Mouse (Mus musculus) hindbrain, embryonic 11.5 days (tissue): ENCODE data around the gene AU018091. TPM values are rescaled to one million over a fixed set of nuclear protein-coding genes. Genes with fewer than 3 reads are reported as not detected.
"Not testable (repeated sequence)": the region's sequence is repeated elsewhere in the genome, so short reads cannot be mapped to it uniquely, and the experiment has no call there.

Experiments used
- ATAC-seq: fragments of 200-750 bp; cut with Nextera tagmentation; 2 replicates; pipeline ENCODE4 v1.8.0; 2017; ENCODE audit warnings: mild to moderate bottlenecking, moderate TSS enrichment, moderate library complexity; ENCODE audit not compliant: low FRiP score
- DNase-seq: peaks from one replicate; pipeline ENCODE4 v3.0.0-alpha.2; 2015; ENCODE audit warnings: low spot score
- H3K27ac ChIP-seq: fragments of 300-500 bp; sonication (generic); 2 replicates; pipeline ENCODE4 v1.5.1; 2014; ENCODE audit warnings: mild to moderate bottlenecking, low read depth, low read length
- H3K27me3 ChIP-seq: fragments of 300-500 bp; sonication (generic); 2 replicates; pipeline ENCODE4 v1.6.1; 2014; ENCODE audit warnings: mild to moderate bottlenecking, low read length, moderate library complexity, mixed read lengths; ENCODE audit not compliant: control insufficient read depth, insufficient read depth
- H3K36me3 ChIP-seq: fragments of 300-500 bp; sonication (generic); 2 replicates; pipeline ENCODE4 v1.6.1; 2014; ENCODE audit warnings: mild to moderate bottlenecking, low read length, moderate library complexity, mixed read lengths; ENCODE audit not compliant: control insufficient read depth, insufficient read depth
- H3K4me1 ChIP-seq: fragments of 300-500 bp; sonication (generic); replicated peaks from 2 replicates; pipeline ENCODE4 v1.6.1; 2014; ENCODE audit warnings: low read length, mixed read lengths; ENCODE audit not compliant: control insufficient read depth, insufficient read depth
- H3K4me2 ChIP-seq: fragments of 300-500 bp; sonication (generic); replicated peaks from 2 replicates; pipeline ENCODE4 v1.6.1; 2014; ENCODE audit warnings: mild to moderate bottlenecking, low read depth, low read length
- H3K4me3 ChIP-seq: fragments of 300-500 bp; sonication (generic); 2 replicates; pipeline ENCODE4 v1.5.1; 2014; ENCODE audit warnings: low read depth, low read length
- H3K9ac ChIP-seq: fragments of 300-500 bp; sonication (generic); 2 replicates; pipeline ENCODE4 v1.6.1; 2014; ENCODE audit warnings: low read depth, low read length
- H3K9me3 ChIP-seq: fragments of 300-500 bp; sonication (generic); 2 replicates; pipeline ENCODE4 v1.6.1; 2016; ENCODE audit warnings: low read length; ENCODE audit not compliant: control insufficient read depth
- WGBS: fragments of 180-500 bp; shearing (Covaris S2); extraction: QIAGEN DNeasy Blood & Tissue Kit; methylation state at CpG from one replicate; pipeline ENCODE4 v1.1.7; 2014; 5-methylcytosine and 5-hydroxymethylcytosine counted together
- polyA plus RNA-seq: library from polyadenylated mRNA; unstranded; fragments of >200 nt; fragmentation: Nextera tagmentation; extraction: Ambion mirVana; gene quantifications from 2 replicates; pipeline ENCODE4 v1.2.1, GENCODE M21; 2014

Gene AU018091
- polyA plus RNA-seq, 1 experiment from 2014 or later: 0.12 TPM

DNA sequence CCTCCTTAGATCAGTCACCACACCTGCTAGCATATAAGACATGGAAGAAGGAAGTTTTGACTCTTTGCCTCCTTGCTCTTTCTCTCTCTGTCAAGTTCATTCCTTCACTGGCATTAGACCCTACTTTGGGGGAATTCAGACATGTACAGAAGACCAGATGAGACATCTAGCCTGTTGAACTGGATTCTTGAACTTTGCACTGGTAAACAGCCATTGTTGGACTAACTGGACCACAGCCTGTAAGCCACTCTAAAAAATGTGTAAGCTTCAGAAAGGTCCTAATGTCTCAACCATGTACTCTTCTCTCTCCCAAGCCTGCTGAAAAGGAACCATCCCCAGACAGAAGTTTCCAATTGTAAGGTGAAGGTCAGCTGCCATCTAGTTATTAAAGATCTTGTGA lies 22.9 kb downstream of the AU018091 start:
- no peaks in the 10 kb centered on the region for H3K9me3 ChIP-seq
- no peak for DNase-seq
- H3K9ac ChIP-seq: no peak overlapping the region
- H3K27ac ChIP-seq: no peak overlapping the region
- H3K4me3 ChIP-seq: no peak overlapping the region
- H3K4me1 ChIP-seq: no peaks in the 10 kb centered on the region
- no peaks in the 10 kb centered on the region for H3K36me3 ChIP-seq
- no peak for ATAC-seq
- H3K27me3 ChIP-seq: no peaks in the 10 kb centered on the region
- H3K4me2 ChIP-seq: no peak overlapping the region

DNA sequence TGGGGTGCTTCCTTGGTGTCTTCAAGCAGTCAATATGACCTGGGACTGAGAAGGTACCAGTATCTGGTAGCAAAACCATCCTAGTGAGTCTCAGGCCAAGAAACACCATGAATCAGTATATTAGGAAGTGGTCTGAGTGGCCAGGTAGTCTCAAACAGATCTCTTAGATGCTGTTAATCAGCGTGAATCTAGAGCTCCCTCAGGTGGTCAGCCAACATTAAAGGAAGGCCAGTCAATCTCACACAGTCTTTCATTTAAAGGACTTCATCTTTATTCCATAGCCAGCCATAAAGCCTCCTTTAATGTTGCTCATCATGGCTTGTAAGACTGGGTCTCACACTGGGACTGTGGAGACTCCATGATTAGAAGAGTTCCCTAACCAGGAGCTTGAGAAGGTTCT lies 25.7 kb downstream of the AU018091 start:
- Histone ChIP-seq H3K27me3 (no peaks in the 10 kb centered on the region), H3K9ac (no peak overlapping the region), H3K4me3 (no peak overlapping the region), H3K4me1 (no peaks in the 10 kb centered on the region), H3K36me3 (no peaks in the 10 kb centered on the region), H3K4me2 (no peak overlapping the region), H3K9me3 (no peaks in the 10 kb centered on the region), H3K27ac (no peak overlapping the region)
- DNase-seq (no peak), ATAC-seq (no peak)
- WGBS: 20% methylated on average over 1 of the region's 1 CpGs

DNA sequence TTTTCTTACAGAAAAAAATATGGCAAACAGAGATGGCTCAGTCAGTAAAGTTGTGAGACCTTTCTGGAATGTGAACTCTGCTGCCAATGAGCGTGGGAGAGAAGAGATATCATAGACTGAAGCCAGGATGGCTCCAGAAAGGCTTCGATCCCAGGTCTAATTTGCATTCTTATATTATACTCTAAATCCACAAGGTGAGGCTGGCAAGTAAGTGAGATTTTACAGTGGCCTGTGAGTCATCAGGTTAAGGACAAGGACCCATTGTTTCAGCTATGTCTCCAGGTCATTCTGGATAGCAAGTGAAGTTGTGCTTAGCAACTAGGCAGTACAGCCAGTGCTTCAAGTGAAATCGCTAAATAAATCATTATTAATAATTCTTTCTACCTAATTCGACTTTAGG lies 33.4 kb downstream of the AU018091 start:
- Histone ChIP-seq H3K9ac (no peak overlapping the region), H3K36me3 (no peaks in the 10 kb centered on the region), H3K4me2 (no peak overlapping the region), H3K27me3 (no peaks in the 10 kb centered on the region), H3K4me3 (no peak overlapping the region), H3K27ac (no peak overlapping the region), H3K9me3 (no peaks in the 10 kb centered on the region), H3K4me1 (no peaks in the 10 kb centered on the region)
- ATAC-seq (no peak), DNase-seq (no peak)
- 80% methylated on average over 4 of the region's 4 CpGs for WGBS

DNA sequence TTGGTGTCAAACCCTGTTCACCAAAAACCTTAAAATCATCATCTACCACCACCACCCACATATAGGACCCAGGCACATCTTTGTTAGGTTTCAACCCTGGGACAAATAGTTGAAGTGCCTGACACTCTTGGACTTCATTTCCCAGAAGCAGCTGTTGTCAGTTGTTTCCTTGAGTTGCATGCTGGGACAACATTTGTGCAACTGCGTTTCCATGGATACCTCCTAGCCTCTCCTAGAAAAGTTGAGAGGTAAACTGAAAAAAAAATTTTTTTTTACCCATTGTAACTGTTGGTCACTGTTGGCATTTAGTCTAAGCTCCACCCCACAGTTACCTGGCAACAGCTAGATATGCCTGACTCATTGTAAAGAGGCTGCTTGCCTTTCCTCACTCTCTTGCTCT lies 34.3 kb downstream of the AU018091 start:
- H3K9ac ChIP-seq: no peak overlapping the region
- H3K27ac ChIP-seq: no peak overlapping the region
- ATAC-seq (no peak), DNase-seq (no peak)
- no peaks in the 10 kb centered on the region for H3K36me3 ChIP-seq
- H3K4me2 ChIP-seq: no peak overlapping the region
- 70% methylated on average over 1 of the region's 1 CpGs for WGBS
- H3K4me1 ChIP-seq: no peaks in the 10 kb centered on the region
- no peaks in the 10 kb centered on the region for H3K9me3 ChIP-seq
- H3K27me3 ChIP-seq: no peaks in the 10 kb centered on the region
- H3K4me3 ChIP-seq: no peak overlapping the region

DNA sequence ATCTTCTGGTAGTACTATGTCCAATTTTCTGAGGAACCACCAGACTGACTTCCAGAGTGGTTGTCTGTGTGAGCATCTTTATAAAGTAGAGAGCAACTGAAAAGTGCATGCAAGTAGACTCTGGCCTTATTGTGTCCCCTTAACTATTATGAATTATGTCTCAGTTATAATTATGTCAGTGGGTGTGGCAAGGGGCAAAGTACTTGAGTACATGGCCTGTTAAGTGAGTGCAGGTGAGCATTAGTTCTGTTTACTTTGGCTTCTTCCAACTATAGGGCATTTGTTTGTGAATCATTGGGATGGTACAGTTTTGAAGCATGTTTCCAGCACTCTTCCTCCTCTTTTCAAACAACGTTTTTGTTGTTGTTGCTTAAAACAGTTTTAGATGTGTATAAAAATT lies 38.7 kb downstream of the AU018091 start:
- Histone ChIP-seq H3K4me3 (no peak overlapping the region), H3K4me2 (no peak overlapping the region), H3K27me3 (no peaks in the 10 kb centered on the region), H3K4me1 (no peaks in the 10 kb centered on the region), H3K27ac (no peak overlapping the region), H3K9me3 (no peaks in the 10 kb centered on the region), H3K9ac (no peak overlapping the region), H3K36me3 (no peaks in the 10 kb centered on the region)
- no peak for ATAC-seq
- WGBS: 54% methylated on average over 1 of the region's 1 CpGs
- DNase-seq: no peak

DNA sequence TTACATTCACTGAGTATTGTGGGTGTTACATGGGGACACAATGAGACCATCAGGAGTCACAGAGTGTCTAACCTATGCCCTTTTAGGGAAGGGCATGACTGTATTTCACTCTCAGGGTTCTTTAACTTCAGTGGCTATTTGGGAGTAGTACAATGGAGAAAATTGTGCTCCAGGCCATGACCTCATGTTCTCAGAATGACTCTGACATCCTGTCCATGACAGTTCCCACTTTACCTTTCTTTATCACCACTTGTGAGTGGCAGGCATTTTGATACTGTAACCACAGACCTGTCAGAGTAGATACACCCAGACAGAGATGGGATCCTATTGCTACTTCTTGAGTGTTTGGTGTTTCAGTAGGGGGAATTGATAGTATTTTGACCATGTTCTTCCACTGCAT lies 40.4 kb downstream of the AU018091 start:
- not testable (repeated sequence) for DNase-seq, ATAC-seq, H3K9ac ChIP-seq

DNA sequence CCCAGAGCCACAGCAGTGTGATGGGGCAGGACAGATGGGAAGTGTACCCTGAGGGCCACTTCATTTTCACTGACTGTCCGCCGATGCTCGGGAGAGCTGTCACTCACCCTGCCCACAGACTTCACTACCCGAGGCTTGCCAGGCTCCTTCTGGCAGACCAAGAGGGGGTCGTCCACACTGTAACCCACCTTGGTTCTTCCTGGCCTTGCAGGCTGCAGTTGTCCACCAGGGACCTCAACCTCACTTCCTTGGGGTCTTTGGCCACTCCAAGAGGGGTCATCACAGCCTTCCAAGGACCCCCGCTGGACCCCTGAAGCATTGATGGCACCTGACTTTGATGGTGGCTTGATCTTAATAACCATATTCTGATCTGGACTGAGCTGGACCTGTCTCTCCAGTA lies 57.8 kb downstream of the AU018091 start:
- not testable (repeated sequence) for H3K9me3 ChIP-seq, H3K9ac ChIP-seq, H3K27ac ChIP-seq, H3K4me3 ChIP-seq, H3K27me3 ChIP-seq, H3K4me1 ChIP-seq, DNase-seq, H3K36me3 ChIP-seq, ATAC-seq, H3K4me2 ChIP-seq
- WGBS: no CpG with 5 or more reads among the region's 6 CpGs

More for the DNA sequence above, 40.4 kb downstream of the AU018091 start:
- H3K9me3 ChIP-seq, H3K27me3 ChIP-seq, H3K4me3 ChIP-seq, H3K4me2 ChIP-seq, H3K36me3 ChIP-seq, H3K4me1 ChIP-seq, H3K27ac ChIP-seq: not testable (repeated sequence)

DNA sequence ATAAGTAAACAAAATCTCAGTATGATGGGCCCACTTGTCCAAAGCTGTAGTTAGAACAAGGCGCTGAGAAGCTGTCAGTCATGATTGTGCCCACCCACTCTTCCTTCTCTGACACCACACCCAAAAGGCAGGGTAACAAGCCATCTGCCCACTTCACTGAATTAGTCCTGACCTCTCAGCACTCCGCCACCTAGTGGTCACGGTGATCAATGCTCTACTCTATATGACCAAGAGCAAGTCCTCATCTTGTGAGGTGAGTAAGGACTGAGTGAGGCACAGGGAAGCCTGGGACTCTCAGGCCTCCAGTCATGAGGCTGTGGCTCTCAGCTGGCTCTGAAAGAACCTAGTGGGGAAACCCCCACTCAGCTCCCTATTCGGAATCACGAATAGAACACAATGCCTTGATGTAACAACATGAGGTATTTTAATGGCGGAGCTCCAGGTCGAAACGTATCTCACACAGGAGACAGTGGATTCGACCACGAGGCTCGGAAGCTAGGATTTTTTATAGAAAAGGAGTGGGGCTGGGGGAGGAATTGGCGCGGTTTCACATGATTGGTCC lies 62.4 kb downstream of the AU018091 start:
- H3K9me3 ChIP-seq, H3K4me3 ChIP-seq, DNase-seq, H3K4me2 ChIP-seq, ATAC-seq, H3K27me3 ChIP-seq, H3K36me3 ChIP-seq, H3K27ac ChIP-seq, H3K4me1 ChIP-seq, H3K9ac ChIP-seq: not testable (repeated sequence)
- WGBS: 71% methylated on average over 13 of the region's 13 CpGs
